Mouse (Mus musculus): ENCODE measurements around the gene Map3k5. TPM values are rescaled to one million over a fixed set of nuclear protein-coding genes. Genes with fewer than 3 reads are reported as not detected.

Gene Map3k5
- total and polyA plus RNA-seq, 3 experiments: 15.8 to 31.0 (median 27.6) TPM

GRCm38 (mm10) chr10:19963206-19963605, 28.9 kb downstream of the Map3k5 start:
- Histone ChIP-seq H3K4me2 (ENCODE audit: insufficient read depth, low read depth, poor library complexity, severe bottlenecking) (no peak overlapping the region), H3K79me2 (replicated peaks; ENCODE audit: control insufficient read depth, extremely low read depth, insufficient read depth, poor library complexity, severe bottlenecking) (peaks cover 61% of the 10 kb centered on the region), H3K9me3 (replicated peaks; ENCODE audit: low read length) (no peaks in the 10 kb centered on the region), H3K36me3 (replicated peaks in 1 of 2; ENCODE audit: control insufficient read depth in 1 of 2, insufficient read depth in 1 of 2, low read length in 1 of 2) (peaks cover 9 to 59% of the 10 kb centered on the region in 2 experiments), H3K27me3 (replicated peaks) (no peaks in the 10 kb centered on the region), H3K4me1 (ENCODE audit: control insufficient read depth in 1 of 2, insufficient read depth in 2 of 2) (peaks cover 14 to 64% of the 10 kb centered on the region in 2 experiments), H3K4me3 (replicated peaks in 1 of 3; ENCODE audit: low read depth in 2 of 3, low read length in 2 of 3, poor library complexity in 1 of 3) (no peak overlapping the region), H3K9ac (ENCODE audit: insufficient read depth, low read depth) (no peak overlapping the region), H3K27ac (ENCODE audit: insufficient read depth, low read depth) (no peak overlapping the region)
- dilution Hi-C loops (cut with MboI; ENCODE audit: extremely low pct_ligation_motif_present, extremely low pct_unique_long_range_greater_than_20kb, low sequenced_read_pairs): no loop called here
- no peak for DNase-seq (ENCODE audit: extremely low read depth)
- in situ Hi-C loops (cut with MboI; ENCODE audit: low pct_ligation_motif_present, low pct_unique_long_range_greater_than_20kb, low sequenced_read_pairs): no loop called here
- no peak for TF ChIP-seq MYC (IDR thresholded peaks at IDR 0.05; ENCODE audit: low read depth, low read length)
- TF ChIP-seq CTCF (conservative IDR thresholded peaks at IDR 0.05 in 1 of 2, IDR thresholded peaks at IDR 0.05 in 1 of 2; ENCODE audit: low read depth in 2 of 2, low read length in 2 of 2): no peak
- TF ChIP-seq CHD2 (IDR thresholded peaks at IDR 0.05; ENCODE audit: low read length): no peak
- TF ChIP-seq ZNF384 (IDR thresholded peaks at IDR 0.05; ENCODE audit: low read depth, low read length): no peak
- no peak for TF ChIP-seq SIN3A (IDR thresholded peaks at IDR 0.05; ENCODE audit: low read length)
- TF ChIP-seq HCFC1 (IDR thresholded peaks at IDR 0.05; ENCODE audit: low read depth, low read length): no peak
- TF ChIP-seq NRF1 (IDR thresholded peaks at IDR 0.05; ENCODE audit: low read depth, low read length): no peak
- no peak for TF ChIP-seq KAT2A (IDR thresholded peaks at IDR 0.05; ENCODE audit: insufficient replicate concordance, low read length)
- TF ChIP-seq NELFE (IDR thresholded peaks at IDR 0.05; ENCODE audit: low read depth, low read length): no peak
- no peak for TF ChIP-seq TCF12 (IDR thresholded peaks at IDR 0.05; ENCODE audit: low read depth, low read length)
- TF ChIP-seq USF2 (conservative IDR thresholded peaks at IDR 0.05; ENCODE audit: low read depth, low read length): no peak
- TF ChIP-seq ETS1 (conservative IDR thresholded peaks at IDR 0.05; ENCODE audit: low read depth, low read length): no peak
- TF ChIP-seq GABPA (IDR thresholded peaks at IDR 0.05; ENCODE audit: insufficient replicate concordance, low read depth, low read length): no peak
- TF ChIP-seq JUN (IDR thresholded peaks at IDR 0.05; ENCODE audit: insufficient read depth, low read depth, low read length): no peak
- TF ChIP-seq MEF2A (IDR thresholded peaks at IDR 0.05; ENCODE audit: borderline replicate concordance, low read depth, low read length): no peak
- TF ChIP-seq MAFK (IDR thresholded peaks at IDR 0.05; ENCODE audit: insufficient replicate concordance, low read length): no peak
- TF ChIP-seq TBP (conservative IDR thresholded peaks at IDR 0.05; ENCODE audit: low read depth, low read length): no peak
- TF ChIP-seq POLR2AphosphoS2 (IDR thresholded peaks at IDR 0.05; ENCODE audit: low read depth, low read length): no peak
- no peak for TF ChIP-seq RAD21 (IDR thresholded peaks at IDR 0.05; ENCODE audit: low read depth, low read length)
- TF ChIP-seq RCOR1 (conservative IDR thresholded peaks at IDR 0.05; ENCODE audit: low read depth, low read length): no peak

GRCm38 (mm10) chr10:19964105-19964504, 29.8 kb downstream of the Map3k5 start:
- TF ChIP-seq NRF1 (IDR thresholded peaks at IDR 0.05; ENCODE audit: low read depth, low read length): no peak
- TF ChIP-seq IRF4 (IDR thresholded peaks at IDR 0.05; ENCODE audit: low read depth, low read length): no peak
- no peak for TF ChIP-seq ZC3H11A (IDR thresholded peaks at IDR 0.05; ENCODE audit: low read depth, low read length)
- TF ChIP-seq GABPA (IDR thresholded peaks at IDR 0.05; ENCODE audit: insufficient replicate concordance, low read depth, low read length): no peak
- TF ChIP-seq MAFK (IDR thresholded peaks at IDR 0.05; ENCODE audit: insufficient replicate concordance, low read length): no peak
- TF ChIP-seq CHD1 (IDR thresholded peaks at IDR 0.05; ENCODE audit: low read depth, low read length): no peak
- no peak for TF ChIP-seq POLR2A (IDR thresholded peaks at IDR 0.05; ENCODE audit: low read depth, low read length)
- no peak for TF ChIP-seq POLR2AphosphoS2 (IDR thresholded peaks at IDR 0.05; ENCODE audit: low read depth, low read length)
- TF ChIP-seq PAX5 (IDR thresholded peaks at IDR 0.05; ENCODE audit: low read length): no peak
- Histone ChIP-seq H3K4me3 (replicated peaks in 1 of 3; ENCODE audit: low read depth in 2 of 3, low read length in 2 of 3, poor library complexity in 1 of 3) (no peak overlapping the region), H3K4me1 (ENCODE audit: control insufficient read depth in 1 of 2, insufficient read depth in 2 of 2) (peaks cover 17 to 62% of the 10 kb centered on the region in 2 experiments), H3K27me3 (replicated peaks) (no peaks in the 10 kb centered on the region), H3K79me2 (replicated peaks; ENCODE audit: control insufficient read depth, extremely low read depth, insufficient read depth, poor library complexity, severe bottlenecking) (peaks cover 59% of the 10 kb centered on the region), H3K27ac (ENCODE audit: insufficient read depth, low read depth) (no peak overlapping the region), H3K4me2 (ENCODE audit: insufficient read depth, low read depth, poor library complexity, severe bottlenecking) (no peak overlapping the region), H3K36me3 (replicated peaks in 1 of 2; ENCODE audit: control insufficient read depth in 1 of 2, insufficient read depth in 1 of 2, low read length in 1 of 2) (peaks cover 9 to 65% of the 10 kb centered on the region in 2 experiments), H3K9me3 (replicated peaks; ENCODE audit: low read length) (no peaks in the 10 kb centered on the region), H3K9ac (ENCODE audit: insufficient read depth, low read depth) (no peak overlapping the region)
- dilution Hi-C loops (cut with MboI; ENCODE audit: extremely low pct_ligation_motif_present, extremely low pct_unique_long_range_greater_than_20kb, low sequenced_read_pairs): no loop called here
- DNase-seq (ENCODE audit: extremely low read depth): no peak
- in situ Hi-C loops (cut with MboI; ENCODE audit: low pct_ligation_motif_present, low pct_unique_long_range_greater_than_20kb, low sequenced_read_pairs): no loop called here

Measured in CH12.LX (cell line).